Mouse (Mus musculus): Measurements from ENCODE around the gene Maml3. TPM values are rescaled to one million over a fixed set of nuclear protein-coding genes. Genes with fewer than 3 reads are reported as not detected.
A peak's percentile ranks its signal among the peaks of the same experiment; 100 is the strongest.

Gene Maml3
- polyA plus RNA-seq, 1 experiment from 2014 or later = 5.6 TPM

- Histone ChIP-seq H3K9ac (replicated peaks; ENCODE audit: low read depth) (no peak overlapping the region), H3K27ac (ENCODE audit: low read length) (no peak overlapping the region), H3K9me3 (ENCODE audit: low read length) (no peaks in the 10 kb centered on the region), H3K4me3 (ENCODE audit: low read depth, low read length) (no peak overlapping the region), H3K27me3 (replicated peaks; ENCODE audit: insufficient read depth, low read length) (no peaks in the 10 kb centered on the region), H3K36me3 (ENCODE audit: insufficient read depth, low read length) (no peaks in the 10 kb centered on the region), H3K4me1 (ENCODE audit: insufficient read depth, low read depth, low read length) (no peaks in the 10 kb centered on the region), H3K4me2 (replicated peaks; ENCODE audit: low read depth, low read length) (no peak overlapping the region)
- TF ChIP-seq EP300 (IDR thresholded peaks at IDR 0.05) = no peak
- TF ChIP-seq CTCF (IDR thresholded peaks at IDR 0.05) = no peak
- 95% methylated on average over 6 of the region's 6 CpGs for WGBS
- ATAC-seq (no peak), DNase-seq (ENCODE audit: low spot score) (no peak)
Measured at GRCm38 (mm10) chr3:51974153-51974552, 130.7 kb downstream of the Maml3 start.

GRCm38 (mm10) chr3:51972576-51972975 is 132.3 kb downstream of the Maml3 start:
- ATAC-seq = no peak
- H3K4me1 ChIP-seq (ENCODE audit: insufficient read depth, low read depth, low read length) = no peaks in the 10 kb centered on the region
- no peaks in the 10 kb centered on the region for H3K9me3 ChIP-seq (ENCODE audit: low read length)
- H3K9ac ChIP-seq (replicated peaks; ENCODE audit: low read depth) = no peak overlapping the region
- H3K4me3 ChIP-seq (ENCODE audit: low read depth, low read length) = no peak overlapping the region
- H3K27me3 ChIP-seq (replicated peaks; ENCODE audit: insufficient read depth, low read length) = no peaks in the 10 kb centered on the region
- DNase-seq (ENCODE audit: low spot score) = no peak
- no peaks in the 10 kb centered on the region for H3K36me3 ChIP-seq (ENCODE audit: insufficient read depth, low read length)
- no peak overlapping the region for H3K4me2 ChIP-seq (replicated peaks; ENCODE audit: low read depth, low read length)
- WGBS = 64% methylated on average over 6 of the region's 6 CpGs
- H3K27ac ChIP-seq (ENCODE audit: low read length) = no peak overlapping the region
- TF ChIP-seq CTCF (IDR thresholded peaks at IDR 0.05) = no peak
- no peak for TF ChIP-seq EP300 (IDR thresholded peaks at IDR 0.05)

DNA sequence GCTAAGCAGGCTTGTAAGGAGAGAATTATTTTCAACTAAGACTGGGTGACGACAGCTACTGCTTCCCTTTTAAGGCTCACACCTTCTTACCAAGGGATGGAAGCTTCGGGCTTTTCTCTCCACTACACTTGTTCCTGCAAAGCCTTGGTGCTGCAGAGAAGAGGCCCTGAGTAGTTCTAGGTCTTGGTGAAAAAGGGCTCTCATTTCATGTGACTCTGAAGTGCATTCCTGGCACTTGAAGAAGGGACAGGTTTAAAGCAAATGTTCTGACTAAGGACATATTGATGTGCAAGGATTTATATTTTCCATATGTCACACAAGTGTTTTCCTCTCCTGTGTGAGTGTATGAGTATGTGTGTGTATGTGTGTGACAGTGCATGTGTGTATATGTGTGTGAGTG is 134.4 kb downstream of the Maml3 start:
- peaks cover 6% of the 10 kb centered on the region for H3K4me1 ChIP-seq (ENCODE audit: insufficient read depth, low read depth, low read length)
- H3K27ac ChIP-seq (ENCODE audit: low read length) = no peak overlapping the region
- H3K9me3 ChIP-seq (ENCODE audit: low read length) = no peaks in the 10 kb centered on the region
- H3K9ac ChIP-seq (replicated peaks; ENCODE audit: low read depth) = no peak overlapping the region
- no peak overlapping the region for H3K4me3 ChIP-seq (ENCODE audit: low read depth, low read length)
- 40% methylated on average over 2 of the region's 2 CpGs for WGBS
- no peak overlapping the region for H3K4me2 ChIP-seq (replicated peaks; ENCODE audit: low read depth, low read length)
- H3K36me3 ChIP-seq (ENCODE audit: insufficient read depth, low read length) = no peaks in the 10 kb centered on the region
- ATAC-seq (peak; percentile 74), DNase-seq (ENCODE audit: low spot score) (peak; percentile 60)
- H3K27me3 ChIP-seq (replicated peaks; ENCODE audit: insufficient read depth, low read length) = no peaks in the 10 kb centered on the region
- TF ChIP-seq EP300 (IDR thresholded peaks at IDR 0.05) (peak; percentile 70), CTCF (IDR thresholded peaks at IDR 0.05) (no peak)

GRCm38 (mm10) chr3:51969451-51969850 is 135.4 kb downstream of the Maml3 start:
- Histone ChIP-seq H3K9ac (replicated peaks; ENCODE audit: low read depth) (no peak overlapping the region), H3K4me3 (ENCODE audit: low read depth, low read length) (no peak overlapping the region), H3K27ac (ENCODE audit: low read length) (no peak overlapping the region), H3K9me3 (ENCODE audit: low read length) (no peaks in the 10 kb centered on the region), H3K4me2 (replicated peaks; ENCODE audit: low read depth, low read length) (no peak overlapping the region), H3K36me3 (ENCODE audit: insufficient read depth, low read length) (no peaks in the 10 kb centered on the region), H3K27me3 (replicated peaks; ENCODE audit: insufficient read depth, low read length) (no peaks in the 10 kb centered on the region), H3K4me1 (ENCODE audit: insufficient read depth, low read depth, low read length) (peaks cover 9% of the 10 kb centered on the region)
- ATAC-seq (no peak), DNase-seq (ENCODE audit: low spot score) (no peak)
- TF ChIP-seq CTCF (IDR thresholded peaks at IDR 0.05) (no peak), EP300 (IDR thresholded peaks at IDR 0.05) (no peak)
- 66% methylated on average over 6 of the region's 6 CpGs for WGBS

- H3K27me3 ChIP-seq (replicated peaks; ENCODE audit: insufficient read depth, low read length) = no peaks in the 10 kb centered on the region
- 50% methylated on average over 7 of the region's 7 CpGs for WGBS
- ATAC-seq (no peak), DNase-seq (ENCODE audit: low spot score) (no peak)
- H3K4me1 ChIP-seq (ENCODE audit: insufficient read depth, low read depth, low read length) = peaks cover 9% of the 10 kb centered on the region
- H3K27ac ChIP-seq (ENCODE audit: low read length) = no peak overlapping the region
- no peak overlapping the region for H3K4me3 ChIP-seq (ENCODE audit: low read depth, low read length)
- TF ChIP-seq CTCF (IDR thresholded peaks at IDR 0.05) = no peak
- no peak overlapping the region for H3K4me2 ChIP-seq (replicated peaks; ENCODE audit: low read depth, low read length)
- no peaks in the 10 kb centered on the region for H3K36me3 ChIP-seq (ENCODE audit: insufficient read depth, low read length)
- no peaks in the 10 kb centered on the region for H3K9me3 ChIP-seq (ENCODE audit: low read length)
- H3K9ac ChIP-seq (replicated peaks; ENCODE audit: low read depth) = 0 out of 2 replicates have a peak overlapping the region, but pooled peaks have one; percentile 12
Measured at GRCm38 (mm10) chr3:51965841-51966240, 139.0 kb downstream of the Maml3 start.

GRCm38 (mm10) chr3:51965436-51965835 is 139.4 kb downstream of the Maml3 start:
- DNase-seq (ENCODE audit: low spot score) (no peak), ATAC-seq (no peak)
- Histone ChIP-seq H3K4me3 (ENCODE audit: low read depth, low read length) (no peak overlapping the region), H3K9me3 (ENCODE audit: low read length) (no peaks in the 10 kb centered on the region), H3K9ac (replicated peaks; ENCODE audit: low read depth) (0 out of 2 replicates have a peak overlapping the region, but pooled peaks have one; percentile 12), H3K27ac (ENCODE audit: low read length) (no peak overlapping the region), H3K4me1 (ENCODE audit: insufficient read depth, low read depth, low read length) (peaks cover 9% of the 10 kb centered on the region), H3K27me3 (replicated peaks; ENCODE audit: insufficient read depth, low read length) (no peaks in the 10 kb centered on the region), H3K36me3 (ENCODE audit: insufficient read depth, low read length) (no peaks in the 10 kb centered on the region), H3K4me2 (replicated peaks; ENCODE audit: low read depth, low read length) (no peak overlapping the region)
- WGBS = 21% methylated on average over 2 of the region's 2 CpGs
- no peak for TF ChIP-seq EP300 (IDR thresholded peaks at IDR 0.05)
- no peak for TF ChIP-seq CTCF (IDR thresholded peaks at IDR 0.05)

GRCm38 (mm10) chr3:51965008-51965407 is 139.9 kb downstream of the Maml3 start:
- Histone ChIP-seq H3K36me3 (ENCODE audit: insufficient read depth, low read length) (no peaks in the 10 kb centered on the region), H3K9ac (replicated peaks; ENCODE audit: low read depth) (no peak overlapping the region), H3K4me3 (ENCODE audit: low read depth, low read length) (no peak overlapping the region), H3K9me3 (ENCODE audit: low read length) (no peaks in the 10 kb centered on the region), H3K27ac (ENCODE audit: low read length) (no peak overlapping the region), H3K27me3 (replicated peaks; ENCODE audit: insufficient read depth, low read length) (no peaks in the 10 kb centered on the region), H3K4me1 (ENCODE audit: insufficient read depth, low read depth, low read length) (peaks cover 9% of the 10 kb centered on the region), H3K4me2 (replicated peaks; ENCODE audit: low read depth, low read length) (no peak overlapping the region)
- ATAC-seq (no peak), DNase-seq (ENCODE audit: low spot score) (no peak)
- TF ChIP-seq EP300 (IDR thresholded peaks at IDR 0.05) (no peak), CTCF (IDR thresholded peaks at IDR 0.05) (no peak)
- 21% methylated on average over 3 of the region's 3 CpGs for WGBS

Measured in lung, postnatal 0 days (tissue).